Mouse (Mus musculus): Measurements from ENCODE around the gene Rad1. TPM values are rescaled to one million over a fixed set of nuclear protein-coding genes. Genes with fewer than 3 reads are reported as not detected.

The Rad1 gene
- polyA plus RNA-seq, 1 experiment from 2014 or later = 20.2 TPM

GRCm38 (mm10) chr15:10464678-10465077, 21.1 kb upstream of the Rad1 start:
- 85% methylated on average over 3 of the region's 3 CpGs for WGBS
- Histone ChIP-seq H3K9ac (ENCODE audit: low read length) (no peak overlapping the region), H3K27me3 (replicated peaks; ENCODE audit: control insufficient read depth, insufficient read depth, low read length) (no peaks in the 10 kb centered on the region), H3K36me3 (ENCODE audit: control insufficient read depth, insufficient read depth, low read length) (peaks cover 26% of the 10 kb centered on the region), H3K9me3 (ENCODE audit: control insufficient read depth, low read length) (no peaks in the 10 kb centered on the region), H3K4me2 (ENCODE audit: low read length) (no peak overlapping the region), H3K27ac (ENCODE audit: low read depth) (no peak overlapping the region), H3K4me1 (replicated peaks; ENCODE audit: control insufficient read depth, insufficient read depth, low read length) (peaks cover 3% of the 10 kb centered on the region; the same call in 1 of the 2 replicates), H3K4me3 (ENCODE audit: low read depth, low read length) (no peak overlapping the region)
- DNase-seq (ENCODE audit: low spot score) = no peak
- no peak for ATAC-seq (replicated peaks; ENCODE audit: low FRiP score, low TSS enrichment, low read depth)

DNA sequence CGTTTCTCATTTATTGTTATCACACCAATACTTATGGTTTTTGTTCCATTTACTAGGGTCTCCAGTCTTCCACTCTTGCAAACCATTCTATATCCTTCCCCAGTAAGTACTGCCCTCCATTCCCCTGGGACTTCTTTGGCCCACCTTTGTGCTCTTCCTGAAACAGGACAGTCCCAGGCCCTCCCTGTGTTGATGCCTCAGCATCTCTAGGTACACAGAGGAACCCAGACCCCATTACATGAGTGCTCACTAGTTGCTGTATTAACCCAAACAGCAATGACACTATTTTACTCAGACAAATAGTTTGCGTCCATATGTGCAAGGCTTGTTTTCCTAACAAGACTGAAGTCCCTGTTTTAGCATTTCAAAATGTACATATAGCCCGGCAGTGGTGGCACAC, 17.1 kb upstream of the Rad1 start:
- H3K9me3 ChIP-seq (ENCODE audit: control insufficient read depth, low read length) = no peaks in the 10 kb centered on the region
- no peak overlapping the region for H3K9ac ChIP-seq (ENCODE audit: low read length)
- DNase-seq (ENCODE audit: low spot score) (no peak), ATAC-seq (replicated peaks; ENCODE audit: low FRiP score, low TSS enrichment, low read depth) (no peak)
- H3K27ac ChIP-seq (ENCODE audit: low read depth) = no peak overlapping the region
- no peaks in the 10 kb centered on the region for H3K36me3 ChIP-seq (ENCODE audit: control insufficient read depth, insufficient read depth, low read length)
- H3K4me1 ChIP-seq (replicated peaks; ENCODE audit: control insufficient read depth, insufficient read depth, low read length) = peaks cover 7% of the 10 kb centered on the region; the same call in 1 of the 2 replicates
- no peak overlapping the region for H3K4me3 ChIP-seq (ENCODE audit: low read depth, low read length)
- no peaks in the 10 kb centered on the region for H3K27me3 ChIP-seq (replicated peaks; ENCODE audit: control insufficient read depth, insufficient read depth, low read length)
- H3K4me2 ChIP-seq (ENCODE audit: low read length) = no peak overlapping the region
- WGBS = 86% methylated on average over 3 of the region's 3 CpGs

DNA sequence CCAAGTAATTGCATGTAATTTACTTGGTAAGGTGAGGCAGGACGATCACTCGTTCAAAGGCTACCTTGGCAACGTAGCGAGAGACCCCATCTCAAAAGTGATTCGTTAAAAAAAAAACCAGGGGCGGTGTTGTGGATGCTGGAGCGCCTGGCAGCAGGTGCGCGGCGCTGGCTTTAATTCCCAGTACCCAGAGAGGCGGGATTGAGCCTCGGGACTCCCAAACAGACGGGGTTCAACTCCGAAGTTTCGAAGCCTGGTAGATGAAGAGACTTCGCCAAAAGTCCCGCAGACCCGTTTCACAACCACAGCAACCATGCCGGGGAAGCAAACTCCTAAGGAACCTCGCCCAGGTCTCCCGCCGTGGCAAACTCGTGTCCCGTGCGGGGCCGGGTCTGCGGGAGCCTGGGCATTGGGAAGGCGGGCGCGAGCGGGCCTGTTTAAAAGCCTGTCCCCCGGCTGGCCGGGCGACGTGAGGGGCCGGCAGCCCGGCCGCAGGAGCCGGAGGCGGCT, 16.1 kb upstream of the Rad1 start:
- ATAC-seq (replicated peaks; ENCODE audit: low FRiP score, low TSS enrichment, low read depth) = no peak
- WGBS = under 1% methylated on average over 40 of the region's 40 CpGs

GRCm38 (mm10) chr15:10470151-10470831, 15.5 kb upstream of the Rad1 start, which contains the start of gene Dnajc21:
Dnajc21 (minus strand) TSS chr15:10470516.
- Histone ChIP-seq H3K4me2 (ENCODE audit: low read length) (peak within 1 kb of the TSS; percentile 87), H3K4me1 (replicated peaks; ENCODE audit: control insufficient read depth, insufficient read depth, low read length) (peaks cover 7% of the 10 kb centered on the region; the same call in 1 of the 2 replicates), H3K27ac (ENCODE audit: low read depth) (peak within 1 kb of the TSS; percentile 51), H3K36me3 (ENCODE audit: control insufficient read depth, insufficient read depth, low read length) (peaks cover 3% of the 10 kb centered on the region), H3K9ac (ENCODE audit: low read length) (peak within 1 kb of the TSS; percentile 77), H3K4me3 (ENCODE audit: low read depth, low read length) (peak within 1 kb of the TSS; percentile 77), H3K27me3 (replicated peaks; ENCODE audit: control insufficient read depth, insufficient read depth, low read length) (no peaks in the 10 kb centered on the region), H3K9me3 (ENCODE audit: control insufficient read depth, low read length) (no peaks in the 10 kb centered on the region)
- DNase-seq (ENCODE audit: low spot score) = peak; percentile 89
- WGBS = 0% methylated on average over 28 of the region's 87 CpGs
- peak; percentile 95 for ATAC-seq (replicated peaks; ENCODE audit: low FRiP score, low TSS enrichment, low read depth)

More for the DNA sequence above, 16.1 kb upstream of the Rad1 start:
- H3K27ac ChIP-seq (ENCODE audit: low read depth) = peak overlapping the region; percentile 51
- H3K9me3 ChIP-seq (ENCODE audit: control insufficient read depth, low read length) = no peaks in the 10 kb centered on the region
- DNase-seq (ENCODE audit: low spot score) = peak; percentile 84
- H3K36me3 ChIP-seq (ENCODE audit: control insufficient read depth, insufficient read depth, low read length) = no peaks in the 10 kb centered on the region
- H3K4me2 ChIP-seq (ENCODE audit: low read length) = peak overlapping the region; percentile 87
- peaks cover 7% of the 10 kb centered on the region; the same call in 1 of the 2 replicates for H3K4me1 ChIP-seq (replicated peaks; ENCODE audit: control insufficient read depth, insufficient read depth, low read length)
- peak overlapping the region; percentile 77 for H3K4me3 ChIP-seq (ENCODE audit: low read depth, low read length)
- H3K27me3 ChIP-seq (replicated peaks; ENCODE audit: control insufficient read depth, insufficient read depth, low read length) = no peaks in the 10 kb centered on the region
- peak overlapping the region; percentile 77 for H3K9ac ChIP-seq (ENCODE audit: low read length)

GRCm38 (mm10) chr15:10470941-10471340, 14.9 kb upstream of the Rad1 start:
- Histone ChIP-seq H3K27me3 (replicated peaks; ENCODE audit: control insufficient read depth, insufficient read depth, low read length) (no peaks in the 10 kb centered on the region), H3K9ac (ENCODE audit: low read length) (peak overlapping the region; percentile 77), H3K27ac (ENCODE audit: low read depth) (no peak overlapping the region), H3K36me3 (ENCODE audit: control insufficient read depth, insufficient read depth, low read length) (peaks cover 10% of the 10 kb centered on the region), H3K4me2 (ENCODE audit: low read length) (peak overlapping the region; percentile 87), H3K4me1 (replicated peaks; ENCODE audit: control insufficient read depth, insufficient read depth, low read length) (peaks cover 7% of the 10 kb centered on the region; the same call in 1 of the 2 replicates), H3K4me3 (ENCODE audit: low read depth, low read length) (peak overlapping the region; percentile 77), H3K9me3 (ENCODE audit: control insufficient read depth, low read length) (no peaks in the 10 kb centered on the region)
- WGBS = 11% methylated on average over 3 of the region's 3 CpGs
- no peak for DNase-seq (ENCODE audit: low spot score)
- no peak for ATAC-seq (replicated peaks; ENCODE audit: low FRiP score, low TSS enrichment, low read depth)

DNA sequence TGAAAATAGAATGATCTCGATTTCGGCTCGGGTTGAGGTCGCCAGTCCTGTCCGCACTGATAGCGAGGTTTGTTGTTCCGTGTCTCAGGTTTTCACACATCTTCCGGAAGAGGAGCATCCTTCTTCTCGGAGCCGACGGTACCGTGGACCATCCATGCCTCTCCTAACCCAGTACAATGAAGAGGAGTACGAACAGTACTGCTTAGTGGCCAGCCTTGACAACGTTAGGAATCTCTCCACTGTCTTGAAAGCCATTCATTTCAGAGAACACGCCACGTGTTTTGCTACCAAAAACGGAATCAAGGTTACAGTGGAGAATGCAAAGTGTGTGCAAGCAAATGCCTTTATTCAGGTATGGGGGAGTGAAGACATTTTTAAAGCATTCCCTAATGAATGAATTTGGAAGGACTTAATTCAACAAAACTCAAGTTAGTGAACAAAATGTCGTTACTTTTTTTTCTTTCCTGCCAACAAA, 584 bp downstream of the Rad1 start:
- ATAC-seq (replicated peaks; ENCODE audit: low FRiP score, low TSS enrichment, low read depth) (peak; percentile 30), DNase-seq (ENCODE audit: low spot score) (no peak)
- Histone ChIP-seq H3K27me3 (replicated peaks; ENCODE audit: control insufficient read depth, insufficient read depth, low read length) (no peaks in the 10 kb centered on the region), H3K36me3 (ENCODE audit: control insufficient read depth, insufficient read depth, low read length) (peaks cover 47% of the 10 kb centered on the region), H3K4me3 (ENCODE audit: low read depth, low read length) (peak overlapping the region; percentile 90), H3K9me3 (ENCODE audit: control insufficient read depth, low read length) (no peaks in the 10 kb centered on the region), H3K4me2 (ENCODE audit: low read length) (peak overlapping the region; percentile 88), H3K4me1 (replicated peaks; ENCODE audit: control insufficient read depth, insufficient read depth, low read length) (peaks cover 20% of the 10 kb centered on the region), H3K27ac (ENCODE audit: low read depth) (peak overlapping the region; percentile 62; the same call in 1 of the 2 replicates), H3K9ac (ENCODE audit: low read length) (peak overlapping the region; percentile 88)
- 1% methylated on average over 18 of the region's 18 CpGs for WGBS

GRCm38 (mm10) chr15:10487246-10487645, 1.4 kb downstream of the Rad1 start:
- no peaks in the 10 kb centered on the region for H3K9me3 ChIP-seq (ENCODE audit: control insufficient read depth, low read length)
- H3K4me1 ChIP-seq (replicated peaks; ENCODE audit: control insufficient read depth, insufficient read depth, low read length) = peaks cover 20% of the 10 kb centered on the region
- no peak overlapping the region for H3K9ac ChIP-seq (ENCODE audit: low read length)
- WGBS = 65% methylated on average over 2 of the region's 2 CpGs
- H3K27ac ChIP-seq (ENCODE audit: low read depth) = no peak overlapping the region
- no peak for DNase-seq (ENCODE audit: low spot score)
- peaks cover 48% of the 10 kb centered on the region for H3K36me3 ChIP-seq (ENCODE audit: control insufficient read depth, insufficient read depth, low read length)
- ATAC-seq (replicated peaks; ENCODE audit: low FRiP score, low TSS enrichment, low read depth) = no peak
- H3K4me2 ChIP-seq (ENCODE audit: low read length) = peak overlapping the region; percentile 88
- peak overlapping the region; percentile 90; the same call in 1 of the 2 replicates for H3K4me3 ChIP-seq (ENCODE audit: low read depth, low read length)
- no peaks in the 10 kb centered on the region for H3K27me3 ChIP-seq (replicated peaks; ENCODE audit: control insufficient read depth, insufficient read depth, low read length)

DNA sequence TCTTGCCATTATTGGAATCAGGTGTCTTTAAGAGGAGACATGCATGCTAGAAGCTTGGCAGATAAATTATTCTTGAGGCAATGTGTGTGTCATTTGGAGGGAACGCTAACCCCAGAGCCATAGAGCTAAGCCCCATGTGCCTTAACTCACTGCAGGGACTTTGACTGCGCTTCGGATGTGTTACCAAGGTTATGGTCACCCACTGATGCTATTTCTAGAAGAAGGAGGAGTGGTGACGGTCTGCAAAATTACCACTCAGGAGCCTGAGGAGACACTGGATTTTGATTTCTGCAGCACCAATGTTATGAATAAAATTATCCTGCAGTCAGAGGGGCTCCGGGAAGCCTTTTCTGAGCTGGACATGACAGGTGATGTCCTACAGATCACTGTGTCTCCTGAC, 4.3 kb downstream of the Rad1 start:
- H3K27ac ChIP-seq (ENCODE audit: low read depth) = no peak overlapping the region
- 89% methylated on average over 5 of the region's 5 CpGs for WGBS

More for the DNA sequence above, 4.3 kb downstream of the Rad1 start:
- DNase-seq (ENCODE audit: low spot score) (no peak), ATAC-seq (replicated peaks; ENCODE audit: low FRiP score, low TSS enrichment, low read depth) (no peak)
- Histone ChIP-seq H3K4me1 (replicated peaks; ENCODE audit: control insufficient read depth, insufficient read depth, low read length) (peaks cover 9% of the 10 kb centered on the region), H3K36me3 (ENCODE audit: control insufficient read depth, insufficient read depth, low read length) (peaks cover 49% of the 10 kb centered on the region), H3K4me3 (ENCODE audit: low read depth, low read length) (no peak overlapping the region), H3K27me3 (replicated peaks; ENCODE audit: control insufficient read depth, insufficient read depth, low read length) (no peaks in the 10 kb centered on the region), H3K9ac (ENCODE audit: low read length) (no peak overlapping the region), H3K4me2 (ENCODE audit: low read length) (no peak overlapping the region), H3K9me3 (ENCODE audit: control insufficient read depth, low read length) (no peaks in the 10 kb centered on the region)

All from intestine, embryonic 14.5 days (tissue).